Mouse (Mus musculus): ENCODE data around the gene Tuba1b. TPM values are rescaled to one million over a fixed set of nuclear protein-coding genes. Genes with fewer than 3 reads are reported as not detected.

The Tuba1b gene
- polyA plus RNA-seq, 1 experiment from 2014 or later: 1,560 TPM

GRCm38 (mm10) chr15:98893036-98893435 is 41.3 kb downstream of the Tuba1b start:
- Histone ChIP-seq H3K9me3 (ENCODE audit: control insufficient read depth, low read length) (no peaks in the 10 kb centered on the region), H3K27ac (replicated peaks in 1 of 2; ENCODE audit: control insufficient read depth in 1 of 2, insufficient read depth in 1 of 2, low read depth in 2 of 2, low read length in 2 of 2) (no peak overlapping the region), H3K36me3 (ENCODE audit: control insufficient read depth, insufficient read depth, low read length) (no peaks in the 10 kb centered on the region), H3K4me1 (ENCODE audit: control insufficient read depth in 2 of 2, insufficient read depth in 2 of 2, low read length in 2 of 2) (peaks cover 20 to 39% of the 10 kb centered on the region in 2 experiments), H3K4me3 (ENCODE audit: control insufficient read depth in 1 of 2, insufficient read depth in 1 of 2, low read depth in 1 of 2, low read length in 2 of 2) (no peak overlapping the region), H3K4me2 (ENCODE audit: low read length) (no peak overlapping the region), H3K9ac (ENCODE audit: low read length) (no peak overlapping the region), H3K27me3 (ENCODE audit: control insufficient read depth, insufficient read depth, low read length) (peaks cover 47% of the 10 kb centered on the region)
- WGBS: 70% methylated on average over 4 of the region's 4 CpGs
- ATAC-seq (ENCODE audit: insufficient number of reproducible peaks, insufficient read depth, low FRiP score, low read depth): no peak

GRCm38 (mm10) chr15:98891907-98892606 is 42.3 kb downstream of the Tuba1b start:
- Histone ChIP-seq H3K4me2 (ENCODE audit: low read length) (no peak overlapping the region), H3K27me3 (ENCODE audit: control insufficient read depth, insufficient read depth, low read length) (peaks cover 38% of the 10 kb centered on the region), H3K9ac (ENCODE audit: low read length) (no peak overlapping the region), H3K9me3 (ENCODE audit: control insufficient read depth, low read length) (no peaks in the 10 kb centered on the region), H3K4me1 (ENCODE audit: control insufficient read depth in 2 of 2, insufficient read depth in 2 of 2, low read length in 2 of 2) (peaks cover 16 to 30% of the 10 kb centered on the region in 2 experiments), H3K36me3 (ENCODE audit: control insufficient read depth, insufficient read depth, low read length) (no peaks in the 10 kb centered on the region), H3K4me3 (ENCODE audit: control insufficient read depth in 1 of 2, insufficient read depth in 1 of 2, low read depth in 1 of 2, low read length in 2 of 2) (no peak overlapping the region), H3K27ac (replicated peaks in 1 of 2; ENCODE audit: control insufficient read depth in 1 of 2, insufficient read depth in 1 of 2, low read depth in 2 of 2, low read length in 2 of 2) (no peak overlapping the region)
- peak; percentile 29; the same call in 1 of the 2 replicates for ATAC-seq (ENCODE audit: insufficient number of reproducible peaks, insufficient read depth, low FRiP score, low read depth)
- 21% methylated on average over 6 of the region's 6 CpGs for WGBS

GRCm38 (mm10) chr15:98891198-98891742 is 43.1 kb downstream of the Tuba1b start:
- H3K4me1 ChIP-seq (ENCODE audit: control insufficient read depth in 2 of 2, insufficient read depth in 2 of 2, low read length in 2 of 2): peaks cover 14 to 24% of the 10 kb centered on the region in 2 experiments
- no peak overlapping the region for H3K27ac ChIP-seq (replicated peaks in 1 of 2; ENCODE audit: control insufficient read depth in 1 of 2, insufficient read depth in 1 of 2, low read depth in 2 of 2, low read length in 2 of 2)
- peak overlapping the region; percentile 16; the same call in 1 of the 2 replicates for H3K9ac ChIP-seq (ENCODE audit: low read length)
- peak overlapping the region; percentile 46 for H3K4me2 ChIP-seq (ENCODE audit: low read length)
- ATAC-seq (ENCODE audit: insufficient number of reproducible peaks, insufficient read depth, low FRiP score, low read depth): no peak
- H3K27me3 ChIP-seq (ENCODE audit: control insufficient read depth, insufficient read depth, low read length): peaks cover 30% of the 10 kb centered on the region
- 16% methylated on average over 19 of the region's 19 CpGs for WGBS
- no peaks in the 10 kb centered on the region for H3K9me3 ChIP-seq (ENCODE audit: control insufficient read depth, low read length)
- peak overlapping the region; percentile 6 to 21; a peak in 2 of 4 replicates for H3K4me3 ChIP-seq (ENCODE audit: control insufficient read depth in 1 of 2, insufficient read depth in 1 of 2, low read depth in 1 of 2, low read length in 2 of 2)
- H3K36me3 ChIP-seq (ENCODE audit: control insufficient read depth, insufficient read depth, low read length): no peaks in the 10 kb centered on the region

- Histone ChIP-seq H3K36me3 (ENCODE audit: control insufficient read depth, insufficient read depth, low read length) (no peaks in the 10 kb centered on the region), H3K27me3 (ENCODE audit: control insufficient read depth, insufficient read depth, low read length) (no peaks in the 10 kb centered on the region), H3K9ac (ENCODE audit: low read length) (no peak overlapping the region), H3K9me3 (ENCODE audit: control insufficient read depth, low read length) (no peaks in the 10 kb centered on the region), H3K4me1 (ENCODE audit: control insufficient read depth in 2 of 2, insufficient read depth in 2 of 2, low read length in 2 of 2) (no peaks in the 10 kb centered on the region), H3K4me2 (ENCODE audit: low read length) (no peak overlapping the region), H3K4me3 (ENCODE audit: control insufficient read depth in 1 of 2, insufficient read depth in 1 of 2, low read depth in 1 of 2, low read length in 2 of 2) (no peak overlapping the region), H3K27ac (replicated peaks in 1 of 2; ENCODE audit: control insufficient read depth in 1 of 2, insufficient read depth in 1 of 2, low read depth in 2 of 2, low read length in 2 of 2) (no peak overlapping the region)
- no peak for ATAC-seq (ENCODE audit: insufficient number of reproducible peaks, insufficient read depth, low FRiP score, low read depth)
- WGBS: 81% methylated on average over 7 of the region's 7 CpGs
Observed at GRCm38 (mm10) chr15:98887526-98887925, 46.8 kb downstream of the Tuba1b start.

- Histone ChIP-seq H3K4me3 (ENCODE audit: control insufficient read depth in 1 of 2, insufficient read depth in 1 of 2, low read depth in 1 of 2, low read length in 2 of 2) (no peak overlapping the region), H3K4me1 (ENCODE audit: control insufficient read depth in 2 of 2, insufficient read depth in 2 of 2, low read length in 2 of 2) (no peaks in the 10 kb centered on the region), H3K9me3 (ENCODE audit: control insufficient read depth, low read length) (no peaks in the 10 kb centered on the region), H3K4me2 (ENCODE audit: low read length) (no peak overlapping the region), H3K9ac (ENCODE audit: low read length) (no peak overlapping the region), H3K36me3 (ENCODE audit: control insufficient read depth, insufficient read depth, low read length) (no peaks in the 10 kb centered on the region), H3K27ac (replicated peaks in 1 of 2; ENCODE audit: control insufficient read depth in 1 of 2, insufficient read depth in 1 of 2, low read depth in 2 of 2, low read length in 2 of 2) (no peak overlapping the region), H3K27me3 (ENCODE audit: control insufficient read depth, insufficient read depth, low read length) (no peaks in the 10 kb centered on the region)
- ATAC-seq (ENCODE audit: insufficient number of reproducible peaks, insufficient read depth, low FRiP score, low read depth): no peak
- 60% methylated on average over 8 of the region's 8 CpGs for WGBS
Observed at GRCm38 (mm10) chr15:98886667-98887387, 47.5 kb downstream of the Tuba1b start.

- H3K27ac ChIP-seq (replicated peaks in 1 of 2; ENCODE audit: control insufficient read depth in 1 of 2, insufficient read depth in 1 of 2, low read depth in 2 of 2, low read length in 2 of 2): no peak overlapping the region
- WGBS: 63% methylated on average over 1 of the region's 1 CpGs
- no peaks in the 10 kb centered on the region for H3K36me3 ChIP-seq (ENCODE audit: control insufficient read depth, insufficient read depth, low read length)
- H3K4me1 ChIP-seq (ENCODE audit: control insufficient read depth in 2 of 2, insufficient read depth in 2 of 2, low read length in 2 of 2): peaks cover 4 to 5% of the 10 kb centered on the region in 2 experiments; a peak in 3 of 4 replicates
- H3K9ac ChIP-seq (ENCODE audit: low read length): no peak overlapping the region
- H3K9me3 ChIP-seq (ENCODE audit: control insufficient read depth, low read length): no peaks in the 10 kb centered on the region
- ATAC-seq (ENCODE audit: insufficient number of reproducible peaks, insufficient read depth, low FRiP score, low read depth): no peak
- H3K4me2 ChIP-seq (ENCODE audit: low read length): no peak overlapping the region
- H3K27me3 ChIP-seq (ENCODE audit: control insufficient read depth, insufficient read depth, low read length): no peaks in the 10 kb centered on the region
- H3K4me3 ChIP-seq (ENCODE audit: control insufficient read depth in 1 of 2, insufficient read depth in 1 of 2, low read depth in 1 of 2, low read length in 2 of 2): no peak overlapping the region
Observed at GRCm38 (mm10) chr15:98884106-98884505, 50.3 kb downstream of the Tuba1b start.

- no peak overlapping the region for H3K4me2 ChIP-seq (ENCODE audit: low read length)
- peaks cover 4 to 5% of the 10 kb centered on the region in 2 experiments; a peak in 3 of 4 replicates for H3K4me1 ChIP-seq (ENCODE audit: control insufficient read depth in 2 of 2, insufficient read depth in 2 of 2, low read length in 2 of 2)
- ATAC-seq (ENCODE audit: insufficient number of reproducible peaks, insufficient read depth, low FRiP score, low read depth): no peak
- no peak overlapping the region for H3K9ac ChIP-seq (ENCODE audit: low read length)
- H3K9me3 ChIP-seq (ENCODE audit: control insufficient read depth, low read length): no peaks in the 10 kb centered on the region
- no peak overlapping the region for H3K4me3 ChIP-seq (ENCODE audit: control insufficient read depth in 1 of 2, insufficient read depth in 1 of 2, low read depth in 1 of 2, low read length in 2 of 2)
- no peaks in the 10 kb centered on the region for H3K27me3 ChIP-seq (ENCODE audit: control insufficient read depth, insufficient read depth, low read length)
- no peaks in the 10 kb centered on the region for H3K36me3 ChIP-seq (ENCODE audit: control insufficient read depth, insufficient read depth, low read length)
- H3K27ac ChIP-seq (replicated peaks in 1 of 2; ENCODE audit: control insufficient read depth in 1 of 2, insufficient read depth in 1 of 2, low read depth in 2 of 2, low read length in 2 of 2): no peak overlapping the region
Observed at GRCm38 (mm10) chr15:98883661-98884060, 50.7 kb downstream of the Tuba1b start.
